Mouse (Mus musculus) spleen, adult 2 months (tissue): ENCODE results near the gene Trpc7. TPM values are rescaled to one million over a fixed set of nuclear protein-coding genes. Genes with fewer than 3 reads are reported as not detected.

Source experiments
- DNase-seq, 2 experiments: peaks; one replicate each; pipeline versions ENCODE4 v3.0.0 to v3.0.0-alpha.2; 2012 to 2021; ENCODE audit warnings: low spot score in 2 of 2, low read depth in 1 of 2
- H3K27ac ChIP-seq: fragments of 200-500 bp; 2 replicates; pipeline ENCODE4 v1.5.1; 2012; ENCODE audit warnings: low read length, inconsistent platforms; ENCODE audit not compliant: insufficient read depth
- H3K27me3 ChIP-seq: fragments of 200-500 bp; 2 replicates; pipeline ENCODE4 v1.6.1; 2012; ENCODE audit warnings: mild to moderate bottlenecking, moderate library complexity, low read length, inconsistent platforms; ENCODE audit not compliant: control insufficient read depth, insufficient read depth
- H3K36me3 ChIP-seq: fragments of 200-500 bp; 2 replicates; pipeline ENCODE4 v1.6.1; 2012; ENCODE audit warnings: mild to moderate bottlenecking, low read length, inconsistent platforms; ENCODE audit not compliant: control insufficient read depth, insufficient read depth
- H3K4me1 ChIP-seq: fragments of 200-500 bp; 2 replicates; pipeline ENCODE4 v1.6.1; 2011; ENCODE audit warnings: inconsistent platforms; ENCODE audit not compliant: control insufficient read depth, insufficient read depth, insufficient read length
- H3K4me3 ChIP-seq: fragments of 200-500 bp; 2 replicates; pipeline ENCODE4 v1.5.1; 2011; ENCODE audit warnings: mild to moderate bottlenecking, inconsistent platforms; ENCODE audit not compliant: insufficient read depth, insufficient read length; ENCODE audit errors: extremely low read depth
- CTCF ChIP-seq: fragments of 200-500 bp; IDR thresholded peaks from 2 replicates; pipeline ENCODE4 v1.5.1; 2011; ENCODE audit warnings: mild to moderate bottlenecking, inconsistent platforms; ENCODE audit not compliant: insufficient read depth, insufficient read length, insufficient replicate concordance; ENCODE audit errors: extremely low read depth
- POLR2A ChIP-seq: fragments of 200-500 bp; IDR thresholded peaks from 2 replicates; pipeline ENCODE4 v1.6.1; 2011; ENCODE audit warnings: low read depth, low read length, inconsistent platforms
- WGBS: fragments of 180-500 bp; shearing (Covaris S2); methylation state at CpG from one replicate; pipeline ENCODE4 v1.1.7; 2018; 5-methylcytosine and 5-hydroxymethylcytosine counted together
- polyA plus RNA-seq: library from polyadenylated mRNA; depleted of rRNA; stranded (reverse); fragments of >200 nt; gene quantifications from 2 replicates; pipeline ENCODE4 v1.2.3, GENCODE M21; 2012

Trpc7 gene
- polyA plus RNA-seq, 1 experiment, result not detected

DNA sequence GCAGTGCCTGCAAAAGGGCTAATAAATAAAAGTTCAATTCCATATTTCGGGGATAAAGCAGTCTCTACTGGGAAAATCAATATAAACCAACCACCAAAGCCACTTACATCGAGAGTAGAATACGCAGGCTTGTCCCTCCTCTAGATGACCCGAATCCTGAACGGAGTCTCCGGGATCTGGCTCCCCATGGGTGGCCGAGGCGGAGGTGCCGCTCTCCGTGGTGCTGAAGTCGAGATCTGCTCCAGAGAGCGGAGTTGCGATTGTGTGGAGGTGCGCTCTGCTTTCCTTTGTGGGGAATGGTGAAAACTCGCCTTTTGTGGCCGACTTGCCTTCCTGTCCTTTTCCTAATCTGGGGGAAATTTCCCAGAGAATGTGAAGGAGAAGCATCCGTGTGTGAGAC is 407 bp downstream of the Trpc7 start:
- WGBS, result 17% methylated on average over 17 of the region's 17 CpGs
- no peak for DNase-seq
- no peaks in the 10 kb centered on the region for H3K36me3 ChIP-seq
- no peak for TF ChIP-seq POLR2A
- no peak for TF ChIP-seq CTCF
- no peak overlapping the region for H3K27ac ChIP-seq
- H3K4me3 ChIP-seq, result no peak overlapping the region
- H3K4me1 ChIP-seq, result no peaks in the 10 kb centered on the region
- no peaks in the 10 kb centered on the region for H3K27me3 ChIP-seq

DNA sequence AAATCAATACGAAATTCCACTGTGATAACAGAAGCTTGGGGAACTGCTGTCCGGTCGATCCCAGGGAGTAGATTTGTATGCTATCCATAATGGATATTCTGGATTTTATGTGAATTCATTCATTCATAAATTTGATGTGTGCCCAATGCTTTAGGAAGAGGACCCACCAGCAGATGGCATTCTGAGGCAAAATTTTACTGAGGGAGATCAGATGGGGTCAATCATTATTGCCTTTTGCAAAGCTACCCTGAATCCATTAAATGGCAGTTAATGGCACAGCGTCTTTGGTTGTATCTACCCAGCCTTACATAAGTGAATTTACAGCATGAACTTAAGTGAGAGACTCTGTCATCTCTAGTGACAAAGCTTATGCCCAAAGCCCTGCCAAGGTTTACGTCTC is 1.2 kb downstream of the Trpc7 start:
- no peak overlapping the region for H3K4me3 ChIP-seq
- TF ChIP-seq CTCF (no peak), POLR2A (no peak)
- H3K4me1 ChIP-seq, result no peaks in the 10 kb centered on the region
- no peaks in the 10 kb centered on the region for H3K27me3 ChIP-seq
- no peak overlapping the region for H3K27ac ChIP-seq
- H3K36me3 ChIP-seq, result no peaks in the 10 kb centered on the region
- 90% methylated on average over 5 of the region's 5 CpGs for WGBS
- DNase-seq, result no peak

GRCm38 (mm10) chr13:56889888-56890287 is 5.9 kb downstream of the Trpc7 start:
- no peak overlapping the region for H3K27ac ChIP-seq
- H3K4me3 ChIP-seq, result no peak overlapping the region
- WGBS, result 79% methylated on average over 7 of the region's 7 CpGs
- DNase-seq, result no peak
- TF ChIP-seq CTCF, result no peak
- TF ChIP-seq POLR2A, result no peak
- H3K27me3 ChIP-seq, result no peaks in the 10 kb centered on the region
- H3K36me3 ChIP-seq, result no peaks in the 10 kb centered on the region
- no peaks in the 10 kb centered on the region for H3K4me1 ChIP-seq

GRCm38 (mm10) chr13:56882931-56883330 is 12.9 kb downstream of the Trpc7 start:
- DNase-seq, result no peak
- H3K4me3 ChIP-seq, result no peak overlapping the region
- no peak overlapping the region for H3K27ac ChIP-seq
- no peaks in the 10 kb centered on the region for H3K36me3 ChIP-seq
- H3K27me3 ChIP-seq, result no peaks in the 10 kb centered on the region
- no peaks in the 10 kb centered on the region for H3K4me1 ChIP-seq
- 92% methylated on average over 12 of the region's 12 CpGs for WGBS
- TF ChIP-seq CTCF, result no peak
- TF ChIP-seq POLR2A, result no peak

DNA sequence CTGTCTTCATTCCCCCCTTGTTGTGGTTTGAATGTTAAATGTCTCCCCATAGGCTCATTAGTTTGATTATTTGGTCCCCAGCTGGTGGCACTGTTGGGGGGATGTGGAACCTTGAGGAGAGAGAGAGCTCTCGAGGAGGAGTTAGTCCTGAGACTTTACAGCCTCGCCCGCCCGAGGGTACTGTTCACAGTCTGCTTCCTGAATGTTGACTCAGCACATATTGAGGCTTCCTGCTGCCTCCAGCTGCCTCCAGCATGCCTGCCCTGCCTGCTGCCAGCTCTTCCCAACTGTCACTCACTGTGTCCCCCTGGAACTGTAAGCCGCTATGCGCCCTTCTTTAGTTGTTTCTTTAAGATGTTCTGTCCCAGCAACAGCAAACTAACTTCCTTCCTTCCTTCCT is 31.2 kb downstream of the Trpc7 start:
- Histone ChIP-seq H3K4me3 (no peak overlapping the region), H3K36me3 (no peaks in the 10 kb centered on the region), H3K4me1 (no peaks in the 10 kb centered on the region), H3K27me3 (no peaks in the 10 kb centered on the region), H3K27ac (no peak overlapping the region)
- WGBS, result 86% methylated on average over 6 of the region's 6 CpGs
- TF ChIP-seq CTCF (no peak), POLR2A (no peak)
- DNase-seq, result no peak

- TF ChIP-seq CTCF, result no peak
- TF ChIP-seq POLR2A, result no peak
- H3K36me3 ChIP-seq, result no peaks in the 10 kb centered on the region
- no peaks in the 10 kb centered on the region for H3K4me1 ChIP-seq
- 73% methylated on average over 6 of the region's 6 CpGs for WGBS
- DNase-seq, result no peak
- H3K4me3 ChIP-seq, result no peak overlapping the region
- H3K27me3 ChIP-seq, result no peaks in the 10 kb centered on the region
- no peak overlapping the region for H3K27ac ChIP-seq
Observed at GRCm38 (mm10) chr13:56862011-56862410, 33.8 kb downstream of the Trpc7 start.

DNA sequence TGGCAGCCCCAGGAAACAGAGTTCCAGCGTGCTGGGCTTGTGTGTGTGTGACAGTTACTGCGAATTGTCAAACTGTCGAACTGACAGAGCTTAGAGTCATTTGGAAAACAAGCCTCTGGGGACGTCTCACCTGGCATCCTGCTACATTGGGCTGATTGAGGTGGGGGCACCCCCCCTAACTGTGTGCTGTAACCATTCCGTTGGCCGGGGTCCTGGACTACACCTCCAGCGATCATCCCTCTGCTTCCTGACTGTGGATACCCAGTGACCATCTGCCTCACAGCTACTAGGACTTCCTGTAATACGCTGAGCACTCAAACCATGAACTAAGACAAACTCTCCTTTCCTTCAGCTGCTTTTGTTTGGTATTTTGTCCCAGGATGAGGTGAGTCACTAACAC is 41.3 kb downstream of the Trpc7 start:
- no peaks in the 10 kb centered on the region for H3K27me3 ChIP-seq
- no peak overlapping the region for H3K4me3 ChIP-seq
- H3K4me1 ChIP-seq, result no peaks in the 10 kb centered on the region
- H3K27ac ChIP-seq, result no peak overlapping the region
- TF ChIP-seq CTCF (no peak), POLR2A (no peak)
- no peak for DNase-seq
- no peaks in the 10 kb centered on the region for H3K36me3 ChIP-seq
- WGBS, result 74% methylated on average over 8 of the region's 8 CpGs
